Mouse (Mus musculus): Measurements from ENCODE around the gene Crp.
A peak's percentile ranks its signal among the peaks of the same experiment; 100 is the strongest.

Crp gene

DNA sequence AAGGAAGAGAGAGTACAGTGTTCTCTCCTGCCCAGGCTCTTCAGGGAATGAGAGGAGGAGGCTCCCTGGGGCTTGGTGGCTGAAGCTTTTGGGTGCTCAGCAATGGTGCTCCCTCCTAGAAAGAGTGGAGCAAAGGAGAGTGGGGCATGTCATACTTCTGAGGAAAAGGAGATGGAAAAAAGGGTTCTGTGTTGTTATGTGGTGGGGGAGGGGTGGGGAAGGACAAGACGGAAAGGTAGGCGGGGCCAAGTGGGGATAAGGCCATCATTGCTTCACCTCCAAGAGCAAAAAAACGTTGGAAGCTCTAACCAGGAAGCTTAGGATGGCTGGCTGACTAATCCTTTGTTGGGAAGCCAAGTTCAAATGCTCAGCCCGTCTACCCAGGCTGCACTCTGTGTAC lies 14.1 kb downstream of the Crp start:
- ATAC-seq (ENCODE audit: low TSS enrichment), result no peak

DNA sequence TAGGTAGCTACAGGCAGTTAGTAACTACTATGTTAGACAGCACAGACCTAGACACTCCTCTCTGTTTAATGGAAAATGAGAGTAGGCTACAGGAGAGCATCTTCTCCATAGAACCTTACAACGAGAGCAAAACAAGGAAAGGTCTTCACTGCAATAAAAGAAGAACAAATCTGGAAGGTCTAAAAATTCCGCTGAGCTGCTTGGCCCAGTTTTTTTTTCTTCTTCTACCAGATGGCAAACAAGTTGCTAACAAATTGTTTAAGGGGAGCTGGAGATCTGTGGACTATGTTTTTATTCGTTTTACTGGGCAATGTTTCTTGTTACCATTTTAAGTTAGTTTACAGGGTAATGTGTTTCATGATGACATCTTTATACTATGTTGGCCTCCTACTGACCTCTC lies 53.4 kb downstream of the Crp start:
- peak; percentile 87 for ATAC-seq (ENCODE audit: low TSS enrichment)

DNA sequence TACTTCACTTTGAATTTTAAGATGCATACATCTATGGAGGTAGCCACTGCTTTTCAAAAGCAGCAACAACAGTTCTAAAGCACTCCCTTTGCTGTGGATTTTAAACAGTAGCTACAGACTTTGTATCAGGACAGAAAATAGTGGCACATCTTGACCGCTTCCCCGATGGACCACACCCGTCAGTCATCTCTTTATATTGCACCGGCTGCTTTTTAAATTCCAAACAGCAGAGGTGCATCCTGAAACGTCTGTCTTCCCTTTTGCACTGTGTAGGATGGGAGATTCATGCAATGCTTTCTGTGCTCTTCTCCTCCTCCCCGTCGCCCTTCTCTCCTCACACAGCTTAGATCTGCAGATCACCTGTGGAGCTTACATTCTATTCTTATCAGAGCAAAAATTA lies 57.3 kb downstream of the Crp start:
- no peak for ATAC-seq (ENCODE audit: low TSS enrichment)

DNA sequence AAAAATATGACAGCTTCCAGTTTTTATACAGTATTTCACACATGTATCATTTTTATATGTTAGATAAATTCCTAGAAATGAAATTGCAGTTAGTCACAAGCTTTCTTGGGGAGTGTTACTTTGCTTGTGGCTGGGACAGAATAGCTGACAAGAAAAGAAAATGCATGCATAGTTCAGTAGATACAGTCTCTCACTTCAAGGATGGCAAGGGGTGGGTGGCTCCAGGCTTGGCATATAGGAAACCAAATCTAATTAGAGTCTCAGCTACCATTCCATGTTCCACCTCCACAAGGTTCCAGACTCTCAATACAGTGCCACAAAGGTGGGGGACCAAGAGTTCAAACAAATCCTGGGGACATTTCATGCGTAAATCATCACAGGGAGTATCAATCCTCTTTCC lies 61.7 kb downstream of the Crp start:
- peak; percentile 90 for ATAC-seq (ENCODE audit: low TSS enrichment)

DNA sequence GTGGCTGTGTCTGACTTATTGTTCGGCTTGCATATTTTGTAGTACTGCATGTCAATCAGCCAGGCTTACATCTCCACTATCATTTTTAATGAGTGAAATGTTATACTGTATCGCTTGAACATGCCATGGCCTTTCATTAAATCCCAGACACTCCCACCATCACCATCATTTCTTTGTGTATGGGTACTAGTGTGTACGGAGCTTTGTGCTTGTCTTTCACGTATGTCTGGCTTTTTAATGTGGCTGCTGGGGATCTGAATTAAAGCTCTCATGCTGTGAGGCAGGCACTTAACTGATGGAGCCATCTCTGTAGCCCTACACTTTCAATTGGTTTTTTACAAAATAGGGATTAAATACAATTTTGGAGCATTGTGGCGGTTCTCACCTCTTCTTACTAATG lies 81.3 kb downstream of the Crp start:
- ATAC-seq (ENCODE audit: low TSS enrichment), result no peak

DNA sequence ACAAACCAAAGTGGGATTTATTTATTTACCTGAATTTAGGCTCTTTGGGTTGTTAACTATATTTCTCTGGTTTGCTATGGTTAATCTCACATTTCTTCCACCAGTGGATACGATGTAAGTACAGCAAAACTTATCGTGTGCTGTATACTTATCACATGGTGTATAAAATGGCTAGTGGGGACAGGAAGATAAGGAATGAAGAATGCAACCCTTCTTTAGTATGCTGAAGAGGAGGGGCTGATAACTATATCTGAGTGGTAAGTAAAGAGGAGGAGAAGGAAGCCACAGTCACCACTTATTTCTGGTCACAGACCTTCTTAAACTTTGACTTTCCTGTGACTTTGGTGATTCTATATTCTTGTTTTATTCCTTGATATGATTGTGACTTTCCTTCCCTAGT lies 87.5 kb downstream of the Crp start:
- no peak for ATAC-seq (ENCODE audit: low TSS enrichment)

DNA sequence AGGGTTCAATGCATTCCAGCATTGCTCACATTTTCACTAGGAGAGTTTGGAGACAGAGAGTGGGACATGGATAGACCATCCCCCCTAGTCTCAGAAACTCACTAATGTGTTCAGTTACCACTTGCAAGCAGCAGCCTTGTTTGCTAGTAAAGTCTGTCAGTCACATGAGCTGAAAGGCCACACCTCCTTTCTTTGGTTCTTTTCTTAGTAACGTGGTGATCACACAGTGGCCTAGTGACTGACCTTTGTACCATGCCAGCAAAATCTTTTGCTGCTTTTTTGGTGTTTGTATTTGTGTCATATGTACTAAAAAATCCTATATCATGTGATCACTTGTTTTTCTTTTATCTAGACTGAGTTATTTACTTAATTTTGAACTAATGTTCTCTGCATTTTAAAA lies 88.0 kb downstream of the Crp start:
- no peak for ATAC-seq (ENCODE audit: low TSS enrichment)

DNA sequence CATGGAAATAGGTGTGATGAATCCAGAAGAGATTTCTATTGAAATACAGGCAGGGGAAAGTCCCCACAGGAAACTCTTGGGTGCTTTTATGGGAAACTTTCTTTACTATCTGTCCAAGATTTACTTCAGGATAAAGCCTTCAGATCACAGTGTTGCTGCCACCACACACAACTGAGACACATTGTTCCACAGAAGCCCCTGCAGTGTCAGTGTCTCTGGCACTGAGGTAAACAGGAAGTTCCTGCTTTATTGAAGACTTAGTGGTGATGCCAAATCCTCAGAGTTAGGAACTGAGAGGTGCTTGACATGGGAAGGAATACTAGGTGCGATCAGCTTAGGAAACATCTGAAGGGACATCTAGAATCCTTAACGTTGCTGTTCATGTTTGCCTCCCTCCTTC lies 131.1 kb downstream of the Crp start:
- ATAC-seq (ENCODE audit: low TSS enrichment), result no peak

DNA sequence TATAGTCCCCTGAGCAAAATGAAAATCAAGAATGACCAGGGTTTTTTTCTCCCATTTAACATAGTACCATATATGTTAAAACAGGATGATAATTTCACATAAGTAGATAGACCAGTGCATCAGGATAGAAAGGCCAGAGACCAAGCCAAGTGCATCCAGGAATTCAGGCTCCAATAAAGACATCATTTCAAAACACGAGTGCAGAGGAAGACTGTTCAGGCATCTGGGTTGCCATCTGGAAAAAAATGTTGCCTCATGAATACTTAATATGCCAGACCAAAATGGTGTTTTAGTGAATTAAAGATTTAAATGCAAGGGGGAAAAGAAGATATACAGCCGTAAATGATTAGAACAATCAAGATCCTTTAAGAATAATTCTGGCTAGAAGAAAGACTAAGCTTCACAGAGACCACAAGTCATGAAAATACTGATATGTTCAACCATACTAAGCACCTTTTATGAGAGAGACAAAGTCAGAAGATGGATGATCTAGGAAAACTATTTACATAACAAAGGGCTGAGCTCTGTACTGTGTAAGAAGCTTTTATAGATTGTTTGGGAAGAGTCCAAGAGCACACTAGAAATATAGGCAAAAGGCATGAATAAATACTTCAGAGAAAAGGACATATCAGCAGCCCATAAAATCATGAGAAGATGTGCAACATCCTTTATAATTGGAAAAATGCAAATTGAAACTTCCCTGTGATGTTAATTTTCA lies 149.3 kb downstream of the Crp start:
- no peak for ATAC-seq (ENCODE audit: low TSS enrichment)

DNA sequence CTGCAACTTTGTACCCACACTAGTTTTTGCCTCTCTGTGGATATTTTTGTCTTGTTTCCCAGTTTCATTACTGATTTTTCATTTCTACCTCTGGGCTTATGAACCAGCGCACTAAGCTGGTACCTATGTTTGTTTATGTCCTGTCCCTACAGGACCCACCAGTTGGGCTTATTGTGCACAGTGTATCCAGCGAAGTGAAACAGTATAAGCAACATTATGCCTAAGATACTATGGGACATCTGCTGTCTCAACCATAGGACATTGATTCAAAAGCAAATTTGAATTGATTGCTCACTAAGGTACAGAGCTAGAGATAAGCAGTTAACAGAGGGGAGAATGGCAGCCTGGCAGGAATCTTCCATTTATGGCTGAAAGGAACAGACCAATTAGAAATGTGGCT lies 150.3 kb downstream of the Crp start:
- no peak for ATAC-seq (ENCODE audit: low TSS enrichment)

DNA sequence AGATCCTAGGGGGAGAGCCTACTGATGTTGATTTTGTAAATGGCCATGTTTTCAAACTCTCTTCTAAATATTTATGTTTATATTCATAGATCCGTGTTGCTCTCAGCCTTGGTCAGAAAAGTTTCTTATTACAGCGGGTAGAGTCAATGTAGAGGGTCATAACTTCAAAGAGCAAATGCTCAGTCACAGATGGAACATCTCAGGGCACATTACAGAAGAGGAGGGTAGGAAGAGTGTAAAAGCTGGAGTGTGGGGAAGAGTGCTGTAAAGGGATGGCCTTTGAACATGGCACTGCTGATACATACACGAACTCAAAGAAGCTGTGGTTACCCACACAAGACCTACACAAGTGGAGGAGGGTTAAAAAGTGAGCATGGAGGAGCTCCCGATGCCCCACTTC lies 177.4 kb downstream of the Crp start:
- no peak for ATAC-seq (ENCODE audit: low TSS enrichment)

DNA sequence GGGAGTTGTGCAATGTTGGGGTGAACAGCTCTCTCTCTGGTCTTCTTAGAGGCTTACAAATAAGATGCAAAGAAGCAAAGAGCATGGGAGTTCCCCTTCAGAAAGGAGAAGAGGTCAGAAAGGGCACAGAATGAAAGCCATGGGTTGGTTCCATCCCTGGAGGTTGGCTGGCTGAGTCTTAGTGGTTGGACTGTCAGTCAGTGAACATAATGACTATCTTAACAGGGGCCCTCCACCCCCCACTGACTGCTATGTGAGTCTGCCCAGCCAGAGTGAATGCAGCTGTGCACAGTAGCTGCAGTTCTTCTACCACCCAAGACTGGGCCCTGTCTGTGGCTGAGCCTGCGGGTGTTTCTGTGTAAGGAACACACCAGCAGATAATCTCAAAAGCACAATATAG lies 178.8 kb downstream of the Crp start:
- ATAC-seq (ENCODE audit: low TSS enrichment), result no peak
